Mouse (Mus musculus) urinary bladder, adult 18-20 months (tissue): Measurements from ENCODE around the gene Cabp1.
A peak's percentile ranks its signal among the peaks of the same experiment; 100 is the strongest.

Source experiments
- DNase-seq, 2 experiments: peaks; one replicate each; pipeline ENCODE4 v3.0.0; 2022; ENCODE audit warnings: low spot score in 2 of 2, mixed read lengths in 2 of 2

The Cabp1 gene

DNA sequence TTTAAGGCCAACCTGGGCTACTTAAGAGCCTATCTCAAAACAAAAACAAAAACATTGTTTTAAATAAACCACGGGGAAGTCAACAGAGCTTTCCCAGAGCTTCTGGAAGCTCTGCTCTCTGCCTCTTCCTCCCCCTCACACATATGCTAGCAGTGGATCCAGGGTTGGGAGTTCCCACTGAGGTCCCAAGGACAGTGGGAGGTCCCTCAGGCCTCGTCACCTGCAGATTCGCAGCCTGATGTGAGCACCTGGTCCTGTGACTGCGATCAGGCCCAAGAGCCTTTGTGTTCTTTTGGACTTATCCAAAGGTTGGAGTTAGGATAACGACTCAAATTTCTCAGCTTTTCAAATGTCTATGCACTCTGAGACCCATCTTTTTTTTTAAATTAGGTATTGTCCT lies 14.4 kb upstream of the Cabp1 start:
- DNase-seq, result no peak

DNA sequence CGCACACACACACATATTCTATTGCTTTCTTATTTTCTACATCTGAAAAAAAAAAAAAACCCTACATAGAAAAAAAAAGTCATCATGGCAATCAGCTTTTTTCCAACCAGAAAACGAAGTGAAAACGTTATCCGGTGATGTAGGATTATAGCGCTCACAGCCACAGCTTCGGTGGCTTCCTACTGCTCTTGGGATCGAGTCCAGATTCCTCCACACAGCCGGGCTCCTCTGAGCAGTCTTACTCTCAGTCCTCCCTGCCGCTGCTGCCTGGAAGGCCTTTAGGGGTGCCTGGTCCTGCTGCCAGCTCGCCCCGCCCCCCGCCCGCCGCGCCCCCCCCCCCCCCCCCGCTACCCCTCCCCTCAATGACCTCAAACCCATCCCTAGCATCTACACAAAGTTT lies 13.7 kb upstream of the Cabp1 start:
- DNase-seq, result no peak

DNA sequence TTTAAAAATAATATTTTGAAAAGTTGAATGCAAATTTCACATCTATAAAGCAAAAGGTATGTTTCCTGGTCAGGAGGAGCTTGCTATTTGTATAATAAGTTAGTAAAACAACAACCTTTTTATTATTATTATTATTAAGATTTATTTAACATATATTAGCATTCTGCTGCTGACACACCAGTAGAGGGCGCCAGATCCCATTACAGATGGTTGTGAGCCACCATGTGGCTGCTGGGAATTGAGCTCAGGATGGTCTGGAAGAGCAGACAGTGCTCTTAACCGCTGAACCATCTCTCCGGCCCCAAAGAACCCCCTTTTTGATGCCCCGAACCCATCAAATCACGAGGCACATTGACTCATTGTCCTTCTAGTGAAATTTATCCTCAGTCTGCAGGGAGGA lies 13.1 kb upstream of the Cabp1 start:
- DNase-seq, result no peak

DNA sequence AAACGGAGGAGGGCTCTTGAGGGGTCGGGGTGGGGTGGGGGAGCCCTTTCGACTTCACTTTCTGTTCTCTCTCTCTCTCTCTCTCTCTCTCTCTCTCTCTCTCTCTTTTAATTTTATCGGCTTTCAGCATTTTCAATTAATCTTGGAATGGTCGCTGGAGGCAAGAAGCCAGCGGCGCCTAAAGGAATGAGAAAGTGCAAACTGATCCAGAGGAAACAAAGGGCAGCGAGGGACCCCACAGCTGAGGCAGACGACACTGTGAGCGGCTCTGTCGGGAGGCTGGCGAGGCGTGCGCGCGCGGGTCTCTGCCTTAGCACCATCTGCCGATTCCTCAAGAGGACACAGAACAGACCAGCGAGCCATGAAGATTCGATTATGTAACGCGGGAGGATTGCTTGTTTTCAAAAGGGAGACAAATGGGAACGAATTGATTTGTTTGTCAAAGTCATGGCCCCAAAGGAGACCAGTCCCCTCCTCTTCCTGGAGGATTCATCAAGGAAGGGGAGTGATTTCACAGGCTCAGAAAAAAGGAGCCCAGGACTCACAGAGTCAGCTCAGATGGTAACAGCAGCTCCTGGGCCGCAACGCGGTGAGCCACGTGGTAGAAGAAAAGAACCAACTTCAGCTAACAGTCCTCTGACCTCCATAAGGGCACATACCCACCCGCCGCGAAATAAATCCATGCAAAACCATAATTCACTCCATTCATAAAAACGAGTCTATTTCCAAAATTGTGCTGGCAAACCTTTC lies 10.6 kb upstream of the Cabp1 start:
- peak in 1 of 2 experiments; percentile 19 for DNase-seq

DNA sequence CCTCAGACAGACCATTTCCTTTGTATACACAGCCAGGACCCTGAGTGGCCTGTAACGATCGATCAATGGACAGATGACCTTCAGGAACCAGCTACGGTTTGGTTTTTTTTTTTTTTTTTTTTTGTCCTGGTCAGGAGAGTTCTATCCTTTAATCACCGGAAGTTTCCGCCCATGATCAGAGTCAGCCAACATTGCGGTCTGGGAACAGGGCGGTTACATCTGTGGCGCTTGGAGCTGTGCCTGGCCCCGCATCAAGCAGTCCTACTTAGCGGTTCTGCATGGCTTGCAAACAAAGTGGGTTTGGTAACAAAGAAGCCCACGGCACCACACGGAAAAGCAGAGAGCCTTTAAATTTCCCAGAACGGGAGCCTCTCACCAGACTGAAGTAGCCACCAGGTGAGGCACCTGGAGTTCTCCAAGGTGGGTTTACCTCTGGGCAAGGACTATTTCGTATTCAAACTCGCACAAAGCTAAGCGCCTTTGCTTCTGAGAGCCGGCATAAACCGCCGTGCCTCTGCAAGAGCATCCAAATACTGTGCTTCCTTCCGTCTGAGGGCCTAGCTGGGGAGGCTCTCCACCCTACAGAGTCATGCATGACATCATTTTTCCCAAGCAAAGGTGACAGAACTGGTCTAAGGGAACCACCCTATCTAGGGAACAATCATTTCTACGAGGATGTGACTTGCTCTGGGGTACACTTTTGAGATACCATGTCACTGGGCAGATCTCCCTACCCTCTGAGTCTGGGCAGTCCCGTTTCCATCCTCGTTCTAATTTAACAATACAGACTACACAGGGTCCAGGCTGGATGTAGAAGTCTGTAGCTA lies 9.8 kb upstream of the Cabp1 start:
- no peak for DNase-seq

DNA sequence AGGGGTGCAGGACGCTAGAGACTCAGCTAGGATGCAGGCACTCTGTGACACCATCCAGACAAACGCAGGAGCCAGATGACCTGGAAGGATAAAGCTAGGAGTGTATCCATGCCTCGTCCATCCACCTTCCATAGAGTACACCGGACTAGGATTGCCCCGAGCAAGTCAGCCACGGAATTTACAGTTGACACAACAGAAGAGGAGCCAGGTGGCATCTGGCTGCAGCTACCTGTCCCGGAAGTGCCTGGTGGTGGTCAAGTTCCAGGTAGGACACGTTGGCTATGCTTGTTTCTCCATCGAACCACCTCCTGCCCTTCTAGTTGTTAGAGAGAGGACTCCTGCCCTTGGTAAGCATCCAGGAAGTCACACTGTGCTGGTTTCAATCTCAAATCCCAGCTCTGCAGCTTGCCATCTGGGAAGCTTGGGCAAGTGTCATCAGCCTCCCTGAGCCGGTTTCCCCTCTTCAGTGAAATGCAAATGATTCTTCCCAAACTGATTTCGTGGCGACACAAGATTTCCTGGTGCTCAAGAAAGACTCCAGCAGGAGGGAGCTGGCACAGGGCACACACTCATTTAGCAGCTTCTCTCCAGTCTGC lies 543 bp upstream of the Cabp1 start:
- DNase-seq, result no peak

DNA sequence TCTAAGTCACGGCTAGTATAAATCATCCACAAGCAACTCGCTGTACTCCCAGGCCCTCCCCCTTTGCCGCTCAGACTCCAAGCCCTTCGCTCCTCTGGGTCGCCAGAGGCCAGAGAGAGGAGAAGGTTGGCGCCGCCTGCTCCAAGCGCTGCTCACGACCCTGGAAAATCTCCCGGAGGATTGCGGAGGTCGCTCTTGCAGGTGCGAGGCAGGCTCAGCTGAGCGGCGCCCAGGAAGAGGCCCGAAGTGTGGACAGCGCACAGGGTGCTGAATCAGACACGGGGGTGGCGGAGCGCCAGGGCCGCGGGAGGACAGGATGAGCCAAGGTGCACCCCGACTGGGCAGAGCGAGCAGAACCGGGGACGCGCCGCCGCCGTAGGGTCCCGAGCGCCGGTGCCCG lies 955 bp downstream of the Cabp1 start:
- DNase-seq, result peak in 1 of 2 experiments; percentile 50

DNA sequence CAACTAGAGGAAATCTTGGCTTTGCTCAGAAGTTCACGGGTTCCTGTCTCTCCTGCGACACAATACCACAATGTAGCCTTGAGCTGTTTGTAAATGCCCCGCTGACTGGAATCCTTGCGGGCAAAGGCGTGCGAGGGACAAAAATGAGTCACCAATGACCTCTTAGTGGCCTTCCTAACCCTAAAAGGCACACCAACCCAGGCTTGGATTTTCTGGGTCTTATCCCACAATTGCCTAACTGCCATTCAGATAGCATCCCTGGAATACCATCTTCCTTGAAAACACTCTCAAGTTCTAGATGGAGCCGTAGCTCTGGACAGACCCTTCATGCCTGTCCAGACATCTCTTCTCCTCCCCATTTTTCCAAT lies 1.4 kb downstream of the Cabp1 start:
- no peak for DNase-seq

DNA sequence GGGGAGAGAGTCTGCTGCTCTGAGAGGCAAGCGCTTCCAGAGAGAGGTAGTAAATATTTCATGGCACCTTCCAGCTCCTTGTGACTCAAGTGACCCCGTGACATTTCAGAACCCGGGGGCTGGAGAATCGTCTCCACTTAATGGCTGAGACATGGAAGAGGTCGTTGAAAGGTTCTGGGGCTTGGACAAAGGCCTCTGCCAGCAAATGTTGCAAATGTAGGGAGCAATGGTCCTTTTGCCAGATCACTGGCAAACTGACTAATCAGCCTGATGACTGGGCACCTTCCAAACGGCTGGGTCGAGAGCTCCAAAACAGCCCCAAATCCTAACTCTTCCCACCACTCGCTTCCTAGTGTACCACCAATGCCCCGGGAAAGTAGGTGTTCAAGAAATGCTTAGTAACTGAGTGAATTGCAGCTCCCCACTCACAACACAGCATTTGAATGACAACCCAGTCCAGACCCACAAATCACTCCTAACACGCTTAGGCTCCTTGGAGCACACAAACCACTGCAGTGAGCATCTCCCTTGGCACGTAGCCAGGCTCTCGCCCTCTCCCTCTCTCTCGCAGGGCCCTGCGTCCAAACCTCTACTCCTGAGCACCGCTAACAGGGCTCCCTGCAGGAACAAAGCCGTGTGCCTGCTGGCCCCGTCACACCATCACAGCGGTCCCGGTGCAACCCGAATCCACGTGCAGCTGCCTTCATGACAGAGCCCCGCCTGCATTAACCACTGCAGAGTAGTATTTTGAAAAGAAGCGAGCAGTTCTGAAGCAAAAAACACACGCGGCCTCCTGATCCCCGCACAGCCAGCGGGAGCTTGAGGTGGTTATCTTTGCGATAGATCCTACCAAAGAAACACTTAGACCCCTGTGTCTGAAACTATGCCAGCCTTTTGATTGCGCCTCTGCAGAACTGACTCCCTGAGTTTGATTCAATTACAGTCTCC lies 2.0 kb downstream of the Cabp1 start:
- no peak for DNase-seq

DNA sequence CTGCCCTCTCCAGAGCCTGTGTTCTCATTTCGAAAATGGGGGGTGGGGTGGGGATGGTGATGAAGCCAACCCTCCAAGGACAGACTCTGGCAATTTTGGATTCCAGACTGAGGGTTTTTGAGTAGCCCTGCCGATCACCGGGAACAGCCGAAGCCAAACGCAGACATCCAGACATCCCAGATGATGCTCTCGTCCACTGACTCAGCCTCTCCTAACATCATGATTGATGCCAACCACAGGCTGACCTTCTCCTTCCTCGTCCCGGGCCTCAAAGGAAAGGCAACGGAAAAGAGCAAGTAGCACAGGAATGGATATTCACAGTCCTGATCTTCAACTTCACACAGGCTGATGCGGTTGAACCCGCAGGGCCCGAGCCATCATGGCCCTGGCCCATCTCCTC lies 4.1 kb downstream of the Cabp1 start:
- DNase-seq, result no peak

DNA sequence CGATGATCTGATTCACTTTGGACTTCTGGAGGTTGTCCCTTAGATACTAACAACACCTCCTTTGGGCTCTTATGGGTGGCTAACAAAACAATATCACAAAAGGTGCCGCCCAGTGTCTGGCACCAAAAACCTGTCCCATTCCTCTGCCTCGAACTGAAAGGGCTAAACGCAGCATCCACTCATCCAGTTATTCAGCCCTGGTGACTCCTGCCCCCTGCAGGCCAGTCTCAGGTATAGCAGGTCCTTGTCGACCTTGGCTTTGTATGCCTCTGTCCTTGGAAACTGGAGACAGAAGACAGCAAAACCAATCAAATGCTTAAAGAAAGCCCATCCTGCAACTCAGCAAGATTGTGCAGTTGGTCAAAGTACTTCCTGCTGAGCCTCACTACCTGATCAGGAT lies 5.4 kb downstream of the Cabp1 start:
- DNase-seq, result no peak

DNA sequence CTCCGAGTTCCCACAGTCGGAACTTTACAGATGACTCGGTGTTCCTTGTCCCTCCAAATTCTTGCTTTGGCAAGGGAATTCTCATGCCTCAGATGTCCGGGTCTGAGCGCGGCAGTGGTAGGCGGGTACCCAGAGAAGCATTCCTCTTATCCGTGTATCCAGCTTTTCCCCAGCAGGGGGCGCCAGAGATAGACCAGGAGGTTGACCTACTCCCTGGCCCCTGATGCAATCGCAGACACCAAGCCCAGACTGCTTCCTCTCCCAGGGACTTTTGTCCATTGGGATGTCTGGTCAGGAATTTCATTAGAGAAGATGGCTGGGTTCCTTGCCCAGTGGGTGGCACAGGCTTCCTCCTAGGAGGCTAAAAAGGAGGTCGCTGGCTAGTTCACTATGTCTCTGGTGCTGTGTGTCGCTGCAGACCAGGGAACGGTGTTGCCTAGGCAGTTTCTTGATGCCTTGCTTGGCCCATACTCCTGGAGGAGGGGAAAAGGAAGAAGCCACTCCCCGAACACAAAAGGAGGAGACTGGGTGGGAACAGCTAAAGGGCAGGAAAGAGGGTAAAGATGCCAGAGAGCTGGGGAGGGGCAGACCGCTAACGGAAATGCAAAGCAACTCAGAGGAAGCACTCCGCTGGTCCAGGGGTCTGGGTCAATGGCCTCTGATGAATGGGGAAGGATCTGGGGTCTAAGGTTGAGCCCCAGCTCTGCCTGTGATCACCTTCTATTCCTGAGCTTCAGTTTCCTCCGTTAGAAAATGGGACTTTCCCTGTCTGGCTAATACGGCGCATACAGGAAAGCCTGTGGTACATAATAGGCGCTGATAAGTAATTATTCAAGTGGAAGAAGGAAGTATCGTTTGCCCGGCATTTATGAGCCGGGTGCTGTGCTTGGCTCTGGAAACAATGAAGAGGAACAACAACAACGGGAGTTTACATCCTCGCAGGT lies 6.7 kb downstream of the Cabp1 start:
- DNase-seq, result peak; percentile 84 to 87

DNA sequence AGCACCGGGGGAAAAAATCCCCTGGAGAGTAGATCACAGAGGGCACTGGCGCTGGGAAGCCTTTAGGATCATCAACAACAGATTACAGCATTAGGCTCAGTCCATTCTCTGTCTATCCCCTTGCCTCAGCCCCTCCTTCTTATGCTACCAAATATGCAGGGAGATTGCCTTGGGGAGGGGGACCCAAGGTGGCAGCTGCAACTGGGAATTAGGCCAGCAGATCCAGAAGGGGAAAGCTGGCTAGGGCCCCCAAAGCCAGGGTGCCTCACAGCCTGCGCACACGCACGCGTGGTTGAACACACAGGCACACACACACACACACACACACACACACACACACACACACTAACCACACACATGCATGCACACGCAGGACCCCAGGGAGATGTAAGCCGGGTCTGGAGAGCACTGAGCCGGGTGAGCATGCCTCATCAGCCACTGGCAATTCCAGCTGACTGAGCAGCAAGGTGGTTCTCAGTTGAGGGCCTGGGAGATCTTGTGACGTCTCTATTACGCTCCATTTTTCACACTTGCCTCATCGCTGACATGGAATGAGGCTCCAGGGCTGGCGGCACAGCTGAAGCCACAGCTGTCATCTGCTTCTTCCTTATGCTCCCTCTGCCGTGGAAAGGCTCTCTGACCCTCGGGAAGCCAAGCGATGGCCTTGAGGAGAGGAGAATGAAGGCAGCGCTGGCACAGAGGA lies 7.7 kb downstream of the Cabp1 start:
- no peak for DNase-seq

DNA sequence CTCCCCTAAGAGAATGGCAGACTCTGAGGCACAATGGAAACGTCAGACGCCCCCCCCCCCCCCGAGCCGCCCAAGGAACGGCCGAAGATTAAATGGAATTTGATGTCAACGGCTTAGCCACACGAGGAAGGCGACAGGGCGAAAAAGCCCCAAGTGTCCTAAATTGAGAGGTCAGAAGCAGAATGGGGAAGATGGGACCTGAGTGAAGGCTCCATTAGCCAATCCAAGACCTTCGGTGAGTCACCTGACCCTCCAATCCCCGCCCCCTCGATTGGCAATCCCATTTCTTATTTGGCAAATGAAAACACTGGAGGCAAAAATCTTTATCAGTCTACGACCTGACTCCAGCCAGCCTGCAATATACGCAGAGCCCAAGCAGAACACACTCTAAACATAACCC lies 9.5 kb downstream of the Cabp1 start:
- DNase-seq, result no peak

DNA sequence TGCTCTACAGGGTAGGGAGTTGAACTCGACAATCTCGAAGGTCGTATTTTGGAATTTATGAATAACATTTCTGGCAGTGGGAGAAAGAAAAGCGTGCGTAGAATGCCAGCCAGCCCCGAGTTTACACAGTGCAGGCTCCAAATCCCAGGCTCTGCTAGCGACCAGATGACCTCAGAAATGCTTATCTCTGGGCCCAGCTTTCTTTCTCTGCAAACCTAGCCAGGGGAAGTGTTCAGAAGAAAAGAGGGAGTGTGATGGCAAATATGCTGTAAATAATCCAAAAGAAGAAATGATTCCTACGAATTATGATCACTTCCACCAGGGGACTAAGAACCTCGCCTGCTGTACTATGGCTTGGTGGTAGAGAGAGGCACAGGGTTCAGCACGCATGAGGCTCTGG lies 10.7 kb downstream of the Cabp1 start:
- DNase-seq, result no peak

DNA sequence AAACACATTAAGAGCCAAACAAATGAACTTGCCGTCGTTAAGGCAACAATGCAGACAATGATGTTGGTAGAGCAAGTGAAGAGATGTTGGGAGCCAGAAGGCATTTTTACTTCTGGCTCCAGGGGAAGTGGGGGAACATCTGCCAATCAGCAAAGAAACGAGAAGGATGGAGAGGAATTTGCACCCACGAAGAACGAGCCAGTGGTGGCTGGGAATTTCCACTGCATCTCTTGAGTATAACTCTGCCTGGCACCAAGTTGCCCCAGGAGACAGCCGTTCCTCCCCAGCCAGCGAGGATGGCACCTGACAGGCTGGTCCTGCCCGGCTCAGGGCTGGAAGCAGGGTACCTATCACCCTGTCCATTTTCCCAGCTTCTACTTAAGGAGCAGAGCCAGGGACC lies 11.3 kb downstream of the Cabp1 start:
- DNase-seq, result no peak

DNA sequence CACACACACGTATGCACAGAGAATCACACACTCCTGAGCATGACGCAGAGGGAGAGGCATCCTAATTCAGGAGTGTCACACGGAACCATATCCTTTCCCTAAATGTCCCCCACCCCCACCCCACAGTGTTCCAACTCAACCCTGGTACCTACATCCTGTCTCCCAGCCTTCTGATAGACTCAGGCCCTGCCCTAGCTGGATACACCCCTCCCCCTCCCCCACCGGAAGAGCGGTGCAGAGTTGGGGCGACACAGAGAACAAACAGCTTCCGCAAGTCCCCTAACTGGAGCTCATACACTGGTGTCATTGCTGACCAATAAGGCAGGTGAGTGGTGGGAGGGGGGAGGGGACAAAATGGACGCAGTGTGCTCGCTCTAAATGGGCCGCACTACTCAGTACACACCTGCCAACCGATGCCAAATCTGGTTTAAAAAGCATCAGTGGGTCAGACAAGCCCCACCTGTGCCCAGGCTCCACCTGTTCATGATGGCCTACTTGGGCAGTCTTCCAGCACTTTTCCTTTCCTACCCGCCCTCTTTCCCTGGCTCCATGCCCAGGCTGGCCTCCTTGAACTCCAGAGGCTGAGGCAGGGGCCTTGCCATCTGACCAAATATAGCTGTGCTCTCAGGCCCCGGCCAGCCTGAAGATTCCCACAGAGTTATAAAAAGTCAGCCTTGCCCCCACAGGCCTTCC lies 12.8 kb downstream of the Cabp1 start:
- no peak for DNase-seq

DNA sequence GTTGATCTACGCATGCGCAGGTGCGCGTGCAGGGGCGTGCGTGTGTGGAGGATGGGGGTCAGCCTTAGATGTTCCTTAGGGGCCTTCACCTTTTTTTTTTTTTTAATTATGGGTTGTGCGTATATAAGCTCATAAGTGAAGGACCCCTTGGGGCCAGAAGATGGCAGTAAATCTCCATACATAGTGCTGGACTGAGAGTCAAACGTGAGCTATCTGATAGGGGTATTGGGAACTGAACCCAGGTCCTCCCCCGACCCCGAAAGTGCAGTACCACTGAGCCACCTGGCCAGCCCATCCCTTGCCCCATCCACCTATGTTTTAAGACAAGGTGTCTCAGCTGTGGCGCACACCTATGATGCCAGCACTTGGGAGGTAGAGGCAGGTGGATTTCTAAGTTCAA lies 14.6 kb downstream of the Cabp1 start:
- no peak for DNase-seq

DNA sequence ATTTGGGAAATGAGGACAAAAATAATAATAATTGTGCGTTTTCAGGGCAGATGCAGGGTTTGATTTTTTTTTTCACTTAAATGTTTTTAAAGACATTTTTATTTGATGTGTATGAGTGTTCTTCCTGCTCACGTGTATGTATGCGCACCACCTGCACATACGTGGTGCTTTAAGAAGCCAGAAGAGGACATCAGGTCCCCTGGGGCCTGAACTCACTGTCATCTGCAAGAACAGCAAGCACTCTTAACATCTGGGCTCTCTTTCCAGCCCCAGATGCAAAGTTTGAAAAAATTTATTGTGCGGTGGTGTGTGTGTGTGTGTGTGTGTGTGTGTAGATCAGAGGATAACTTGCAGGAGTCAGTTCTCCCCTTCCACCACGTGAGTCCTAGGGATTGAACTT lies 16.3 kb downstream of the Cabp1 start:
- DNase-seq, result no peak
